Mouse (Mus musculus): ENCODE measurements around the gene Olfr816. TPM values are rescaled to one million over a fixed set of nuclear protein-coding genes. Genes with fewer than 3 reads are reported as not detected.
"Not testable (repeated sequence)": the region's sequence is repeated elsewhere in the genome, so short reads cannot be mapped to it uniquely, and the experiment has no call there.

Gene Olfr816
- total RNA-seq (2015), result not detected in 2 replicates
- total RNA-seq (2017), result not detected in 2 replicates

- no peak for ATAC-seq (ENCODE audit: poor library complexity, severe bottlenecking)
Measured at GRCm38 (mm10) chr10:129915497-129915896, at the start of gene Olfr816. Gene Olfr816 (minus strand): TSS chr10:129915597.

GRCm38 (mm10) chr10:129949000-129949399 lies 33.6 kb upstream of the Olfr816 start, which contains the start of gene Olfr818:
Gene Olfr818 (minus strand): TSS chr10:129949100.
- ATAC-seq (ENCODE audit: poor library complexity, severe bottlenecking), result no peak

- ATAC-seq (ENCODE audit: poor library complexity, severe bottlenecking), result not testable (repeated sequence)
Measured at GRCm38 (mm10) chr10:129905767-129906166, 9.6 kb downstream of the Olfr816 start, which contains the start of gene Olfr815. Gene Olfr815 (minus strand): TSS chr10:129905867.

- ATAC-seq (ENCODE audit: poor library complexity, severe bottlenecking), result no peak
Measured at GRCm38 (mm10) chr10:129885934-129886333, 29.5 kb downstream of the Olfr816 start.

- ATAC-seq (ENCODE audit: poor library complexity, severe bottlenecking), result not testable (repeated sequence)
Measured at GRCm38 (mm10) chr10:129885496-129885895, 29.9 kb downstream of the Olfr816 start.

GRCm38 (mm10) chr10:129879751-129880150 lies 35.6 kb downstream of the Olfr816 start, which contains the start of gene Olfr814:
Gene Olfr814 (minus strand): TSS chr10:129879851.
- ATAC-seq (ENCODE audit: poor library complexity, severe bottlenecking), result not testable (repeated sequence)

Other genes starting within 250 kb of the Olfr816 start
- gene Olfr801, start 241.7 kb downstream of the Olfr816 start, total RNA-seq (2015), result not detected in 2 replicates
- gene Olfr801, start 241.7 kb downstream of the Olfr816 start, total RNA-seq (2017), result not detected in 2 replicates
- gene Olfr802, start 227.4 kb downstream of the Olfr816 start, total RNA-seq (2015), result not detected in 2 replicates
- gene Olfr802, start 227.4 kb downstream of the Olfr816 start, total RNA-seq (2017), result not detected in 2 replicates
- gene Olfr803, start 221.3 kb downstream of the Olfr816 start, total RNA-seq (2015), result not detected in 2 replicates
- gene Olfr803, start 221.3 kb downstream of the Olfr816 start, total RNA-seq (2017), result not detected in 2 replicates
- not detected in 2 replicates for gene Olfr804, start 212.4 kb downstream of the Olfr816 start, total RNA-seq (2015)
- gene Olfr804, start 212.4 kb downstream of the Olfr816 start, total RNA-seq (2017), result not detected in 2 replicates
- gene Olfr805, start 186.2 kb downstream of the Olfr816 start, total RNA-seq (2015), result not detected in 2 replicates
- not detected in 2 replicates for gene Olfr805, start 186.2 kb downstream of the Olfr816 start, total RNA-seq (2017)
- not detected in 2 replicates for gene Olfr806, start 173.7 kb downstream of the Olfr816 start, total RNA-seq (2015)
- gene Olfr806, start 173.7 kb downstream of the Olfr816 start, total RNA-seq (2017), result not detected in 2 replicates
- gene Olfr807, start 157.8 kb downstream of the Olfr816 start, total RNA-seq (2015), result not detected in 2 replicates
- not detected in 2 replicates for gene Olfr807, start 157.8 kb downstream of the Olfr816 start, total RNA-seq (2017)
- gene Olfr808, start 150.1 kb downstream of the Olfr816 start, total RNA-seq (2015), result not detected in 2 replicates
- not detected in 2 replicates for gene Olfr808, start 150.1 kb downstream of the Olfr816 start, total RNA-seq (2017)
- gene Olfr809, start 141.0 kb downstream of the Olfr816 start, total RNA-seq (2015), result not detected in 2 replicates
- gene Olfr809, start 141.0 kb downstream of the Olfr816 start, total RNA-seq (2017), result not detected in 2 replicates
- gene Olfr810, start 120.7 kb downstream of the Olfr816 start, total RNA-seq (2015), result not detected in 2 replicates
- not detected in 2 replicates for gene Olfr810, start 120.7 kb downstream of the Olfr816 start, total RNA-seq (2017)
- gene Olfr811, start 111.2 kb downstream of the Olfr816 start, total RNA-seq (2015), result not detected in 2 replicates
- not detected in 2 replicates for gene Olfr811, start 111.2 kb downstream of the Olfr816 start, total RNA-seq (2017)
- gene Olfr812, start 69.5 kb downstream of the Olfr816 start, total RNA-seq (2015), result not detected in 2 replicates
- gene Olfr812, start 69.5 kb downstream of the Olfr816 start, total RNA-seq (2017), result not detected in 2 replicates
- gene Olfr813, start 60.2 kb downstream of the Olfr816 start, total RNA-seq (2015), result not detected in 2 replicates
- gene Olfr813, start 60.2 kb downstream of the Olfr816 start, total RNA-seq (2017), result not detected in 2 replicates
- gene Olfr814, start 35.7 kb downstream of the Olfr816 start, total RNA-seq (2015), result not detected in 2 replicates
- gene Olfr814, start 35.7 kb downstream of the Olfr816 start, total RNA-seq (2017), result not detected in 2 replicates
- not detected in 2 replicates for gene Olfr815, start 9.7 kb downstream of the Olfr816 start, total RNA-seq (2015)
- not detected in 2 replicates for gene Olfr815, start 9.7 kb downstream of the Olfr816 start, total RNA-seq (2017)
- not detected in 2 replicates for gene Olfr818, start 33.5 kb upstream of the Olfr816 start, total RNA-seq (2015)
- not detected in 2 replicates for gene Olfr818, start 33.5 kb upstream of the Olfr816 start, total RNA-seq (2017)
- gene Olfr819, start 51.7 kb upstream of the Olfr816 start, total RNA-seq (2015), result not detected in 2 replicates
- gene Olfr819, start 51.7 kb upstream of the Olfr816 start, total RNA-seq (2017), result not detected in 2 replicates
- not detected in 2 replicates for gene Olfr247, start 60.5 kb upstream of the Olfr816 start, total RNA-seq (2015)
- gene Olfr247, start 60.5 kb upstream of the Olfr816 start, total RNA-seq (2017), result not detected in 2 replicates
- gene Gm10310, start 69.5 kb upstream of the Olfr816 start, total RNA-seq (2015), result not detected in 2 replicates
- gene Gm10310, start 69.5 kb upstream of the Olfr816 start, total RNA-seq (2017), result not detected in 2 replicates
- not detected in 2 replicates for gene Olfr820, start 97.0 kb upstream of the Olfr816 start, total RNA-seq (2015)
- not detected in 2 replicates for gene Olfr820, start 97.0 kb upstream of the Olfr816 start, total RNA-seq (2017)
- gene Olfr821, start 114.8 kb upstream of the Olfr816 start, total RNA-seq (2015), result not detected in 2 replicates
- gene Olfr821, start 114.8 kb upstream of the Olfr816 start, total RNA-seq (2017), result not detected in 2 replicates
- not detected in 2 replicates for gene Olfr822, start 155.6 kb upstream of the Olfr816 start, total RNA-seq (2015)
- not detected in 2 replicates for gene Olfr822, start 155.6 kb upstream of the Olfr816 start, total RNA-seq (2017)
- not detected in 2 replicates for gene Olfr823, start 199.8 kb upstream of the Olfr816 start, total RNA-seq (2015)
- gene Olfr823, start 199.8 kb upstream of the Olfr816 start, total RNA-seq (2017), result not detected in 2 replicates
- not detected in 2 replicates for gene Olfr824, start 214.4 kb upstream of the Olfr816 start, total RNA-seq (2015)
- gene Olfr824, start 214.4 kb upstream of the Olfr816 start, total RNA-seq (2017), result not detected in 2 replicates